Mouse (Mus musculus): ENCODE measurements at regions not wholly inside any gene's neighbourhood (a gene's known extent, or its start where the extent isn't known, plus 50 kb on each side); places are given as distances from the start of the nearest gene placed in this dataset.
A peak's percentile ranks its signal among the peaks of the same experiment; 100 is the strongest.

- H3K9ac ChIP-seq (ENCODE audit: low read depth, low read length): no peak overlapping the region
These were observed 187.0 kb upstream of the Zfp637 start for GRCm38 (mm10) chr6:117653886-117654425.

GRCm38 (mm10) chr6:117655986-117656385 is 185.0 kb upstream of the Zfp637 start:
- H3K4me1 ChIP-seq (ENCODE audit: control insufficient read depth, insufficient read depth, low read length): no peaks in the 10 kb centered on the region
- no peak for ATAC-seq
- WGBS: 91% methylated on average over 4 of the region's 4 CpGs
- H3K9me3 ChIP-seq (replicated peaks; ENCODE audit: control insufficient read depth, low read length, poor library complexity, severe bottlenecking): no peaks in the 10 kb centered on the region
- H3K36me3 ChIP-seq (ENCODE audit: control insufficient read depth, insufficient read depth, low read length): no peaks in the 10 kb centered on the region
- H3K9ac ChIP-seq (ENCODE audit: low read depth, low read length): no peak overlapping the region
- H3K4me2 ChIP-seq (ENCODE audit: low read length): no peak overlapping the region
- H3K4me3 ChIP-seq (ENCODE audit: low read depth, low read length): no peak overlapping the region
- H3K27ac ChIP-seq (ENCODE audit: low read length): no peak overlapping the region
- H3K27me3 ChIP-seq (ENCODE audit: control insufficient read depth, insufficient read depth, low read depth, low read length): no peaks in the 10 kb centered on the region

More at GRCm38 (mm10) chr6:117653886-117654425, 187.0 kb upstream of the Zfp637 start:
- Histone ChIP-seq H3K4me3 (ENCODE audit: low read depth, low read length) (no peak overlapping the region), H3K4me2 (ENCODE audit: low read length) (no peak overlapping the region), H3K9me3 (replicated peaks; ENCODE audit: control insufficient read depth, low read length, poor library complexity, severe bottlenecking) (no peaks in the 10 kb centered on the region), H3K36me3 (ENCODE audit: control insufficient read depth, insufficient read depth, low read length) (no peaks in the 10 kb centered on the region), H3K27ac (ENCODE audit: low read length) (no peak overlapping the region), H3K27me3 (ENCODE audit: control insufficient read depth, insufficient read depth, low read depth, low read length) (no peaks in the 10 kb centered on the region), H3K4me1 (ENCODE audit: control insufficient read depth, insufficient read depth, low read length) (no peaks in the 10 kb centered on the region)
- WGBS: 89% methylated on average over 15 of the region's 15 CpGs
- no peak for ATAC-seq

GRCm38 (mm10) chr6:117660576-117660975 is 180.4 kb upstream of the Zfp637 start:
- Histone ChIP-seq H3K27ac (ENCODE audit: low read length) (no peak overlapping the region), H3K27me3 (ENCODE audit: control insufficient read depth, insufficient read depth, low read depth, low read length) (no peaks in the 10 kb centered on the region), H3K36me3 (ENCODE audit: control insufficient read depth, insufficient read depth, low read length) (no peaks in the 10 kb centered on the region), H3K4me3 (ENCODE audit: low read depth, low read length) (no peak overlapping the region), H3K9ac (ENCODE audit: low read depth, low read length) (no peak overlapping the region), H3K4me2 (ENCODE audit: low read length) (no peak overlapping the region), H3K9me3 (replicated peaks; ENCODE audit: control insufficient read depth, low read length, poor library complexity, severe bottlenecking) (no peaks in the 10 kb centered on the region), H3K4me1 (ENCODE audit: control insufficient read depth, insufficient read depth, low read length) (no peaks in the 10 kb centered on the region)
- no peak for ATAC-seq
- WGBS: 6% methylated on average over 1 of the region's 1 CpGs

- WGBS: 93% methylated on average over 1 of the region's 1 CpGs
- no peaks in the 10 kb centered on the region for H3K4me1 ChIP-seq (ENCODE audit: control insufficient read depth, insufficient read depth, low read length)
- no peaks in the 10 kb centered on the region for H3K9me3 ChIP-seq (replicated peaks; ENCODE audit: control insufficient read depth, low read length, poor library complexity, severe bottlenecking)
- H3K36me3 ChIP-seq (ENCODE audit: control insufficient read depth, insufficient read depth, low read length): no peaks in the 10 kb centered on the region
- H3K4me2 ChIP-seq (ENCODE audit: low read length): no peak overlapping the region
- no peaks in the 10 kb centered on the region for H3K27me3 ChIP-seq (ENCODE audit: control insufficient read depth, insufficient read depth, low read depth, low read length)
- H3K4me3 ChIP-seq (ENCODE audit: low read depth, low read length): no peak overlapping the region
- no peak overlapping the region for H3K27ac ChIP-seq (ENCODE audit: low read length)
- no peak overlapping the region for H3K9ac ChIP-seq (ENCODE audit: low read depth, low read length)
- ATAC-seq: no peak
These were observed 178.3 kb upstream of the Zfp637 start for GRCm38 (mm10) chr6:117662635-117663034.

- Histone ChIP-seq H3K4me2 (ENCODE audit: low read length) (no peak overlapping the region), H3K9me3 (replicated peaks; ENCODE audit: control insufficient read depth, low read length, poor library complexity, severe bottlenecking) (no peaks in the 10 kb centered on the region)
These were observed 170.6 kb upstream of the Zfp637 start for GRCm38 (mm10) chr6:117670337-117670736.

GRCm38 (mm10) chr6:117670792-117671525 is 170.0 kb upstream of the Zfp637 start:
- Histone ChIP-seq H3K4me1 (ENCODE audit: control insufficient read depth, insufficient read depth, low read length) (no peaks in the 10 kb centered on the region), H3K27ac (ENCODE audit: low read length) (no peak overlapping the region), H3K27me3 (ENCODE audit: control insufficient read depth, insufficient read depth, low read depth, low read length) (no peaks in the 10 kb centered on the region), H3K4me2 (ENCODE audit: low read length) (no peak overlapping the region), H3K36me3 (ENCODE audit: control insufficient read depth, insufficient read depth, low read length) (no peaks in the 10 kb centered on the region), H3K9ac (ENCODE audit: low read depth, low read length) (no peak overlapping the region), H3K9me3 (replicated peaks; ENCODE audit: control insufficient read depth, low read length, poor library complexity, severe bottlenecking) (no peaks in the 10 kb centered on the region), H3K4me3 (ENCODE audit: low read depth, low read length) (no peak overlapping the region)
- 87% methylated on average over 17 of the region's 17 CpGs for WGBS
- no peak for ATAC-seq

More at GRCm38 (mm10) chr6:117670337-117670736, 170.6 kb upstream of the Zfp637 start:
- H3K27me3 ChIP-seq (ENCODE audit: control insufficient read depth, insufficient read depth, low read depth, low read length): no peaks in the 10 kb centered on the region
- 59% methylated on average over 3 of the region's 3 CpGs for WGBS
- no peak overlapping the region for H3K9ac ChIP-seq (ENCODE audit: low read depth, low read length)
- H3K4me3 ChIP-seq (ENCODE audit: low read depth, low read length): no peak overlapping the region
- H3K4me1 ChIP-seq (ENCODE audit: control insufficient read depth, insufficient read depth, low read length): no peaks in the 10 kb centered on the region
- no peak overlapping the region for H3K27ac ChIP-seq (ENCODE audit: low read length)
- no peak for ATAC-seq
- no peaks in the 10 kb centered on the region for H3K36me3 ChIP-seq (ENCODE audit: control insufficient read depth, insufficient read depth, low read length)

- no peak for ATAC-seq
- Histone ChIP-seq H3K4me3 (ENCODE audit: low read depth, low read length) (no peak overlapping the region), H3K27ac (ENCODE audit: low read length) (no peak overlapping the region), H3K9me3 (replicated peaks; ENCODE audit: control insufficient read depth, low read length, poor library complexity, severe bottlenecking) (no peaks in the 10 kb centered on the region), H3K4me2 (ENCODE audit: low read length) (no peak overlapping the region), H3K27me3 (ENCODE audit: control insufficient read depth, insufficient read depth, low read depth, low read length) (no peaks in the 10 kb centered on the region), H3K4me1 (ENCODE audit: control insufficient read depth, insufficient read depth, low read length) (no peaks in the 10 kb centered on the region), H3K36me3 (ENCODE audit: control insufficient read depth, insufficient read depth, low read length) (no peaks in the 10 kb centered on the region), H3K9ac (ENCODE audit: low read depth, low read length) (no peak overlapping the region)
- 61% methylated on average over 15 of the region's 15 CpGs for WGBS
These were observed 165.8 kb upstream of the Zfp637 start for GRCm38 (mm10) chr6:117675059-117675800.

- no peaks in the 10 kb centered on the region for H3K36me3 ChIP-seq (ENCODE audit: control insufficient read depth, insufficient read depth, low read length)
These were observed 164.7 kb upstream of the Zfp637 start for GRCm38 (mm10) chr6:117676064-117676821.

More at GRCm38 (mm10) chr6:117676064-117676821, 164.7 kb upstream of the Zfp637 start:
- H3K4me2 ChIP-seq (ENCODE audit: low read length): no peak overlapping the region
- 69% methylated on average over 10 of the region's 10 CpGs for WGBS
- peak; percentile 48; the same call in 1 of the 2 replicates for ATAC-seq
- no peak overlapping the region for H3K4me3 ChIP-seq (ENCODE audit: low read depth, low read length)
- H3K27ac ChIP-seq (ENCODE audit: low read length): no peak overlapping the region
- no peak overlapping the region for H3K9ac ChIP-seq (ENCODE audit: low read depth, low read length)
- H3K27me3 ChIP-seq (ENCODE audit: control insufficient read depth, insufficient read depth, low read depth, low read length): no peaks in the 10 kb centered on the region
- H3K9me3 ChIP-seq (replicated peaks; ENCODE audit: control insufficient read depth, low read length, poor library complexity, severe bottlenecking): no peaks in the 10 kb centered on the region
- H3K4me1 ChIP-seq (ENCODE audit: control insufficient read depth, insufficient read depth, low read length): no peaks in the 10 kb centered on the region
